Mouse (Mus musculus) hindbrain, embryonic 14.5 days (tissue): Measurements from ENCODE around the gene March2. TPM values are rescaled to one million over a fixed set of nuclear protein-coding genes. Genes with fewer than 3 reads are reported as not detected.

Experiments
- ATAC-seq: fragments of 200-750 bp; cut with Nextera tagmentation; 2 replicates; pipeline ENCODE4 v1.8.0; 2017; ENCODE audit warnings: moderate number of reproducible peaks, mild to moderate bottlenecking, moderate TSS enrichment, moderate library complexity; ENCODE audit not compliant: low FRiP score
- DNase-seq: peaks from one replicate; pipeline ENCODE4 v3.0.0-alpha.2; 2015; ENCODE audit warnings: low spot score
- H3K27ac ChIP-seq: fragments of 300-500 bp; sonication (generic); 2 replicates; pipeline ENCODE4 v1.5.1; 2014; ENCODE audit warnings: mild to moderate bottlenecking, moderate library complexity
- H3K27me3 ChIP-seq: fragments of 300-500 bp; sonication (generic); 2 replicates; pipeline ENCODE4 v1.6.1; 2014; ENCODE audit warnings: mild to moderate bottlenecking, low read length, mixed read lengths; ENCODE audit not compliant: control insufficient read depth, insufficient read depth
- H3K36me3 ChIP-seq: fragments of 300-500 bp; sonication (generic); replicated peaks from 2 replicates; pipeline ENCODE4 v1.6.1; 2014; ENCODE audit not compliant: control insufficient read depth, insufficient read depth
- H3K4me1 ChIP-seq: fragments of 300-500 bp; sonication (generic); replicated peaks from 2 replicates; pipeline ENCODE4 v1.6.1; 2014; ENCODE audit warnings: antibody characterized with exemption, low read length, mixed read lengths; ENCODE audit not compliant: control insufficient read depth, insufficient read depth
- H3K4me2 ChIP-seq: fragments of 300-500 bp; sonication (generic); replicated peaks from 2 replicates; pipeline ENCODE4 v1.6.1; 2014; ENCODE audit warnings: mild to moderate bottlenecking, moderate library complexity
- H3K4me3 ChIP-seq: fragments of 300-500 bp; sonication (generic); replicated peaks from 2 replicates; pipeline ENCODE4 v1.5.1; 2014; ENCODE audit warnings: mild to moderate bottlenecking, low read length
- H3K9ac ChIP-seq: fragments of 300-500 bp; sonication (generic); 2 replicates; pipeline ENCODE4 v1.6.1; 2014
- H3K9me3 ChIP-seq: fragments of 300-500 bp; sonication (generic); 2 replicates; pipeline ENCODE4 v1.6.1; 2016; ENCODE audit warnings: low read length; ENCODE audit not compliant: control insufficient read depth
- WGBS: fragments of 180-500 bp; shearing (Covaris S2); extraction: QIAGEN DNeasy Blood & Tissue Kit; methylation state at CpG from one replicate; pipeline ENCODE4 v1.1.7; 2014; 5-methylcytosine and 5-hydroxymethylcytosine counted together
- polyA plus RNA-seq: library from polyadenylated mRNA; unstranded; fragments of >200 nt; fragmentation: Nextera tagmentation; extraction: Ambion mirVana; gene quantifications from 2 replicates; pipeline ENCODE4 v1.2.1, GENCODE M21; 2014

The March2 gene
- polyA plus RNA-seq, 1 experiment from 2014 or later: 69.0 TPM

DNA sequence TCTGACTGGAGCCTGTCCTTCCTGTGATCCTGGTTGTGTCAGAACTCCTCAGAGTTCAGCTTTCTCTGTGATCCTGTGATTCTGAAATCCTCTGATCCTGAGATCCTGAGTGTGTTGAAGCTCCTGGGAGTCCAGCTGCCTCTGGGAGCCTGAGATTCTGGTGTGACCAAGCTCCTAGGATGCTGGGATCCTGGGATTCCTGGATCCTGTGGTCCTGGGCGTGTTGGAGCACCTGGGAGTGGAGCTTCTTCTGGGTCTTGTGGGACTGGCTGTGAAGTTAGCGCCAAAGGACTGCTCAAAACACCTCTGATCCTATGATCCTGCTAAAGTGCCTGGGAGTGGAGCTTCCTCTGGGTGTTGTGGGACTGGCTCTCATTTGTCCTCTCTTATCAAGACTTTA lies 9.9 kb upstream of the March2 start:
- ATAC-seq (no peak), DNase-seq (no peak)
- H3K4me2 ChIP-seq: no peak overlapping the region
- H3K9ac ChIP-seq: no peak overlapping the region
- no peaks in the 10 kb centered on the region for H3K27me3 ChIP-seq
- H3K9me3 ChIP-seq: no peaks in the 10 kb centered on the region
- H3K4me1 ChIP-seq: no peaks in the 10 kb centered on the region
- WGBS: 73% methylated on average over 2 of the region's 2 CpGs
- H3K4me3 ChIP-seq: no peak overlapping the region
- H3K27ac ChIP-seq: no peak overlapping the region
- no peaks in the 10 kb centered on the region for H3K36me3 ChIP-seq

DNA sequence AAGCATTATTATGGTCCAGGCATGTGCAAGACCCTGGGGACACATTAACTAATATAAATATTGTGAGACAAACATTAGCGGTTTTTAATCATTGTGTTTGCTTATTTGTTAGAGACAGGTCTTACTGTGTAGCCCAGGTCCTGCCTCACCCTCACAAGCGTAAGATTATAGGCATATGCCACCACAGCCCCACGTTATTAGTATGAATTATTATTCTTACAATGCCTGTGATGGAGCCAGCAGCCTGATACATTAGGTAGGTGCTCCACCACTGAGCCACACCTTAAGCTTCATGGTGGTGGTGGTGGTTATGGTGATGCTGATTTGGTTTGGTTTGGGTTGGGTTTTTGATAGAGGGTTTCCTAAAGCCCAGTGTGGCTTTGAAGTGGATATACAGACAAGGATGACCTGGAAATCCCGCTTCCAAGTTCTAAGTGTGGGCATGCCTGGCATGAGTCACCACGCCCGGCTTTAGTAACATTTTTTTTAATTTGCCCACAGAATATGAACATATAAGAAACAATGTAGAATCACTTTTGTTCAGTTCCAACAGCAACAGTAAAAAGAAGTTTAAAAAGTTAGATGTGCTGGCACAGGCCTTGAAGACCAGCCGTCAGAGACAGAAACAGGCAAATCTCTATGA lies 1.4 kb upstream of the March2 start:
- DNase-seq (no peak), ATAC-seq (no peak)
- Histone ChIP-seq H3K4me1 (peaks cover 4% of the 10 kb centered on the region; the same call in 1 of the 2 replicates), H3K27me3 (no peaks in the 10 kb centered on the region), H3K9ac (no peak overlapping the region), H3K4me2 (no peak overlapping the region), H3K27ac (no peak overlapping the region), H3K36me3 (no peaks in the 10 kb centered on the region), H3K9me3 (no peaks in the 10 kb centered on the region), H3K4me3 (no peak overlapping the region)
- 96% methylated on average over 7 of the region's 7 CpGs for WGBS

DNA sequence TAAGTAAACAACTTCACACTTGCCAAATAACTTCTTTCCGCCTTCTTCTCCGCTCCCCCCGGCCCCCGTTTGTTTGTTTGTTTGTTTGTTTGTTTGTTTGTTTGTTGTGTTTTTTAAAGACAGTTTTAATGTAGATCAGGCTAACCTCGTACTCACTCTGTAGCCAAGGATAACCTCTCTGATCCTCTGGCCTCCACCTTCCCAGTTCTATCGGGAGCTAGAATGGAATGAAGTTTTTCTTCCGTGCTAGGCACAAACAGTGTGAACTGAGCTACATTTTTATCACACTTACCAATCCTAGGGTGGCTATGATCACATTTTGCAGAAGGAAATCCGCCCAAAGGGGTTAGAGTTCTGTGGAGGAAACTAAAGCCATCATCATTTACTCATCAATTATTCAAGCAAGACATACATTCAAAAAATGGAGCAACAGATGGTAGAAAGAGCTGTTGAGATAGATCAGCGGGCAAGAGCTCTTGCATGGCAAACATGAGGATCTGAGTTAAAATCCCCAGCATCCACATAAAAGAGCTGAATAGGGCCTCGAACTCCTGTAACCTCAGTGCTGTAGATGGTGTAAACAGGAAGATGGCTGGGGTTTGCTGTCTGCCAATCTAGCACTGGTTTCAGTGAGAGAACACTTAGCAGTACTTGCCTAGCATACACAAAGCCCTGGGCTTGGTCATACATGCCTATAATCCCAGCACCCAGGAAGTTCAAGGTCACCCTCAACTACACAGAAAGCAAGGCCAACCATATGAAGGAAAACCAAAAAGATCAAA lies 665 bp upstream of the March2 start:
- Histone ChIP-seq H3K27me3 (no peaks in the 10 kb centered on the region), H3K9me3 (no peaks in the 10 kb centered on the region), H3K4me1 (peaks cover 4% of the 10 kb centered on the region; the same call in 1 of the 2 replicates), H3K36me3 (no peaks in the 10 kb centered on the region), H3K9ac (no peak overlapping the region), H3K4me3 (peak overlapping the region; percentile 71), H3K27ac (no peak overlapping the region), H3K4me2 (peak overlapping the region; percentile 64)
- WGBS: 46% methylated on average over 10 of the region's 10 CpGs
- DNase-seq (no peak), ATAC-seq (no peak)

DNA sequence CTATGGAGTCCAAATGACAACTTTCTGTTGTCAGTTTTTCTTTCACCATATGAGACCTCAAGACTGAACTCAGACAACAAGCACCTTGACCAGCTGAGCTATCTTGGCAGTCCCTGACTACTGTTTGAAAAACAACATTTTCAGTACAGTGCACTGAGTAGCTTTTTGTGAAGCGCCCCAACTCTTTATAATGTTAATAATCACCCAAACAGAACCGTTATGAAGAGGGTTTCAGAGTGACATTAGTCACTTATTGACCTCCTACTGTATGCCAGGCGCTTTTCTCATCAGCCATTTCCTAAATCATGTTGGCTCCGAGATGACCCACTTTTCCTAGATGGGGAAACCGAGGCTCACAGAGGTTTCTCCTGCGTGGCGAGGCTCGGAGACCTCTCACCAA lies 488 bp downstream of the March2 start:
- ATAC-seq: no peak

DNA sequence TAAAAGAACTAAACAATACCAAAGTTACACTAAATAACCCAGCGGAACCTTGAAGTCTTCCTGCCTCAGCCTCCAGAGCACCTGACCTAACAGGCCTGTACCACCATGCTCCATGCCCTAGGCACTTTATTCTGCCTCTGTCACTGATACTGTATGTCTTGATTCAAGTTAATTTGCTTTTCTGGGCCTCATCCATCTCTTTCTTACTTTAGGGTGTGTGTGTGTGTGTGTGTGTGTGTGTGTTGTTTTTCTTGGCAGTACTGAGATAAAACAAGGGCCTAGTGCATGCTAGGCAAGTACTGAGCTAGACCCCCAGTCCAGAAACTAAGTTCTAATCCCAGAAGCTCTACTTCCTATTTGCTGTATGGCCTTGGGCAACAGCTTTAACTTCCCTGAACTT lies 1.2 kb downstream of the March2 start:
- ATAC-seq (no peak), DNase-seq (no peak)
- no peak overlapping the region for H3K9ac ChIP-seq
- 97% methylated on average over 1 of the region's 1 CpGs for WGBS
- no peak overlapping the region for H3K4me2 ChIP-seq
- H3K36me3 ChIP-seq: no peaks in the 10 kb centered on the region
- peaks cover 4% of the 10 kb centered on the region; the same call in 1 of the 2 replicates for H3K4me1 ChIP-seq
- no peaks in the 10 kb centered on the region for H3K9me3 ChIP-seq
- H3K27ac ChIP-seq: no peak overlapping the region
- 0 out of 2 replicates have a peak overlapping the region, but pooled peaks have one; percentile 71 for H3K4me3 ChIP-seq
- no peaks in the 10 kb centered on the region for H3K27me3 ChIP-seq

More for the DNA sequence above, 488 bp downstream of the March2 start:
- H3K27ac ChIP-seq: no peak overlapping the region
- 7% methylated on average over 8 of the region's 8 CpGs for WGBS
- H3K4me3 ChIP-seq: peak overlapping the region; percentile 71
- no peaks in the 10 kb centered on the region for H3K9me3 ChIP-seq
- H3K4me1 ChIP-seq: peaks cover 4% of the 10 kb centered on the region; the same call in 1 of the 2 replicates
- H3K4me2 ChIP-seq: peak overlapping the region; percentile 64
- no peak for DNase-seq
- peak overlapping the region; percentile 73 for H3K9ac ChIP-seq
- H3K27me3 ChIP-seq: no peaks in the 10 kb centered on the region
- H3K36me3 ChIP-seq: no peaks in the 10 kb centered on the region

DNA sequence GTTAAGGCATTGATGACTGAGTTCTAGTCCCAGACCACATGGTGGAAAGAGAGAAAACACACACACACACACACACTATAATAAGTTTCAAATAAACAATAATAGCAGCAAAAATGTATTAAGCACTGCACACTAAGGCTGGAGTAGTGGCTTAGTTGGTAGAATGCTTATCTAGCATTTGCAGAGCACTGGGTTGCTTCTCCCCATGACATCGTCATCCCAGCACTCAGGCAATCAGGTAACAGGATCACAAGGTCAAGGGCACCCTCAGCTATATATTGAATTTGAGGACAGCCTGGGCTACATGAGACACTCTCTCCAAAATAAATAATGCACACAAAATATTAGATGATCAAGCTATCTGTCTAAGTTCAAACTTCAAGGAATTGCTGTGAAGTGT lies 3.7 kb downstream of the March2 start:
- H3K27ac ChIP-seq: no peak overlapping the region
- 94% methylated on average over 1 of the region's 1 CpGs for WGBS

DNA sequence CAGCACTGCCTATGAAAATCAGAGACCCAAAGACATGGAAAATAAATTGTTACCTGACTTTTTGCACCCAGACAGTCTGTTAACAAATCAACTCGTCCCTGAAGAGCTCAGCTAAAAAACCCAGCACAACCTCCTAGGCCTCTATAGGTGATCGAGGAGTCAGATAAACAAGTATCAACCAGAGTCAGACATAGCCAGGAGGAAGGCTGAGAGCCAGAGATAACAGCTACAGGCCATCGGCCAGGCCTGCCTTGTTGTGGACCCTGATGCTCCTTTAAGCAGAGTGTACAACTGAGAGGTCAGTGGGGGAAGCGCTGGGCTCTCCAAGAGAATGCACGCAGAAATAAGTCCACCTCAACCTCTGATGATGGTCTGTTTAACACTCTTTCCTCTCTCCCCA lies 5.2 kb downstream of the March2 start:
- WGBS: 90% methylated on average over 5 of the region's 5 CpGs
- no peak for ATAC-seq
- Histone ChIP-seq H3K9ac (no peak overlapping the region), H3K4me2 (no peak overlapping the region), H3K4me1 (peaks cover 4% of the 10 kb centered on the region; the same call in 1 of the 2 replicates), H3K4me3 (no peak overlapping the region), H3K27ac (no peak overlapping the region), H3K27me3 (no peaks in the 10 kb centered on the region), H3K9me3 (no peaks in the 10 kb centered on the region), H3K36me3 (peaks cover 12% of the 10 kb centered on the region)
- DNase-seq: no peak

More for the DNA sequence above, 3.7 kb downstream of the March2 start:
- H3K27me3 ChIP-seq: no peaks in the 10 kb centered on the region
- H3K9me3 ChIP-seq: no peaks in the 10 kb centered on the region
- H3K4me1 ChIP-seq: peaks cover 4% of the 10 kb centered on the region; the same call in 1 of the 2 replicates
- no peak overlapping the region for H3K4me2 ChIP-seq
- H3K9ac ChIP-seq: no peak overlapping the region
- no peak for DNase-seq
- no peak for ATAC-seq
- H3K36me3 ChIP-seq: no peaks in the 10 kb centered on the region
- no peak overlapping the region for H3K4me3 ChIP-seq

DNA sequence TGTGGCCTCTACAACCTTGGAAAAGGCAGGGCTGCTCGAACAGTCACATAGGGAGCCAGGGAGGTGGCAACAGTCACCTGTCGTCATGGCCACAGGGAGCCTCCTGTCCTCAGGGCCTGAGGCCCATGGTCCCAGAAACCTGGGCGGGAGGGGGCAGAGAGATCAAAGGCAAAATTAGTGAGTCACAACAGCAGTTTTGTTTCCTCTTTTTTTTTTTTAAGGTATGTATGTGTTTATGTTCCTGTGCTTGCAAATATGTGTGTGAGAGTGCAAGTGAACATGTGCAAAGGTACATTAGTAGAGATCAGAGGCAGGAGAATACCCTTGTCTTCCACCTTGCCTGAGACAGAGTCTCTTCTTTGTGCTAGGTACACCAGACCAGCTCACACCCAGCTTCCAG lies 8.6 kb downstream of the March2 start:
- 84% methylated on average over 3 of the region's 3 CpGs for WGBS
- no peak overlapping the region for H3K4me3 ChIP-seq
- no peak overlapping the region for H3K9ac ChIP-seq
- ATAC-seq (no peak), DNase-seq (no peak)
- H3K27me3 ChIP-seq: no peaks in the 10 kb centered on the region
- H3K27ac ChIP-seq: no peak overlapping the region
- peaks cover 31% of the 10 kb centered on the region for H3K36me3 ChIP-seq
- no peaks in the 10 kb centered on the region for H3K4me1 ChIP-seq
- no peak overlapping the region for H3K4me2 ChIP-seq
- no peaks in the 10 kb centered on the region for H3K9me3 ChIP-seq

DNA sequence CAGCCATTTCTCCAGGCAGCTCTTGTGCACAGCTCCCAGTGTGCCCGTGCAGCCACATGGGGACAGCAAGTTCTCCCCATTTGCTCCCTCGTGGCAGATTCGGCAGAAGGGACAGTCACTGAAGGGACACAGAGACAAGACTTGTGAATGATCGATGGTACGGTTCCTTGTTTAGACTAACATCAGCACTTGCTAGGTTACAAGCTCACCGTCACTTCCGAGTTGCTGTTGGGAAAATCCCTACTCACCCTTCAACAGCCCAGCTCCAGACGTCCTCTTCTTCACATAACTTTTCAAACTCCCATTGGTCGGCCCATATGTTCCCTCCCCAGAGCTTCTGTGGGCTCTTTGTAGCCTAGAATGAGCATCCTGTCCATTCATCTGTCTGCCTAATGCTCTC lies 15.4 kb downstream of the March2 start:
- no peaks in the 10 kb centered on the region for H3K27me3 ChIP-seq
- no peak for ATAC-seq
- no peak overlapping the region for H3K9ac ChIP-seq
- no peak overlapping the region for H3K4me3 ChIP-seq
- H3K4me2 ChIP-seq: no peak overlapping the region
- no peaks in the 10 kb centered on the region for H3K4me1 ChIP-seq
- no peak for DNase-seq
- 94% methylated on average over 9 of the region's 9 CpGs for WGBS
- no peaks in the 10 kb centered on the region for H3K9me3 ChIP-seq
- H3K27ac ChIP-seq: no peak overlapping the region
- peaks cover 48% of the 10 kb centered on the region for H3K36me3 ChIP-seq
